Mouse (Mus musculus) macrophage (primary cell): ENCODE results near the gene Gpr137. TPM values are rescaled to one million over a fixed set of nuclear protein-coding genes. Genes with fewer than 3 reads are reported as not detected.

Experiments
- H3K27ac ChIP-seq: fragments of 350-480 bp; formaldehyde crosslinking; 2 replicates; pipeline ENCODE4 v1.9.0; 2021
- H3K36me3 ChIP-seq: fragments of 350-480 bp; formaldehyde crosslinking; 2 replicates; pipeline ENCODE4 v1.9.0; 2021; ENCODE audit errors: inconsistent target
- H3K4me3 ChIP-seq: fragments of 350-480 bp; formaldehyde crosslinking; 2 replicates; pipeline ENCODE4 v1.9.0; 2021; ENCODE audit errors: inconsistent target
- H3K79me2 ChIP-seq: fragments of 350-480 bp; formaldehyde crosslinking; 2 replicates; pipeline ENCODE4 v1.9.0; 2021; ENCODE audit errors: inconsistent target
- WGBS: methylation state at CpG from one replicate; pipeline ENCODE4 v1.1.7; 2026; ENCODE audit warnings: inconsistent platforms; ENCODE audit not compliant: missing documents; 5-methylcytosine and 5-hydroxymethylcytosine counted together
- polyA plus RNA-seq: library from polyadenylated mRNA; stranded (reverse); fragments of 250-400 nt; gene quantifications from 3 replicates; pipeline ENCODE4 v1.2.4, GENCODE M21; 2018; ENCODE audit warnings: inconsistent platforms

Gene Gpr137
- polyA plus RNA-seq, 1 experiment from 2014 or later: 15.6 TPM

DNA sequence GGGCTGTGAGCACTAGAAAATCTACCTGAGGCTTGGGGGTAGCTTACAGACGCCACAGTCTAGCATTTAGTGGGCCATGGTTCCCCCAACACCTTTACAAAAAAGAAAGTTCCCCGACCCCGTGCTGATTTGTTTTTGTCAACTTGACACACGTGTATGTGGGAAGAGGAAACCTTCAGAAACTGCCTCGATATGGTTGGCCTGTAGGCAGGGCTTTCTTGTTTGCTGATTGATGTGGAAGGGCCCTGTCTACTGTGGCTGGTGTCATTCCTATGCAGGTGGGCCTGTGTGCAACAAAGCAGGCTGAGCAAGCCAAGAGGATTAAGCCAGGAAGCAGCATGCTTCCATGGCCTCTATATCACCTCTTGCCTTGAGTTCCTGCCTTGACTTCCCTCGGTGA lies 29.2 kb downstream of the Gpr137 start:
- H3K79me2 ChIP-seq: peaks cover 86% of the 10 kb centered on the region
- peaks cover 28% of the 10 kb centered on the region; the same call in 1 of the 2 replicates for H3K36me3 ChIP-seq
- WGBS: 86% methylated on average over 6 of the region's 6 CpGs
- H3K27ac ChIP-seq: no peak overlapping the region
- H3K4me3 ChIP-seq: no peak overlapping the region

GRCm38 (mm10) chr19:6912205-6912970 lies 29.9 kb downstream of the Gpr137 start:
- H3K36me3 ChIP-seq: peaks cover 28% of the 10 kb centered on the region; the same call in 1 of the 2 replicates
- no peak overlapping the region for H3K27ac ChIP-seq
- H3K4me3 ChIP-seq: no peak overlapping the region
- WGBS: 94% methylated on average over 15 of the region's 15 CpGs
- peaks cover 86% of the 10 kb centered on the region for H3K79me2 ChIP-seq

DNA sequence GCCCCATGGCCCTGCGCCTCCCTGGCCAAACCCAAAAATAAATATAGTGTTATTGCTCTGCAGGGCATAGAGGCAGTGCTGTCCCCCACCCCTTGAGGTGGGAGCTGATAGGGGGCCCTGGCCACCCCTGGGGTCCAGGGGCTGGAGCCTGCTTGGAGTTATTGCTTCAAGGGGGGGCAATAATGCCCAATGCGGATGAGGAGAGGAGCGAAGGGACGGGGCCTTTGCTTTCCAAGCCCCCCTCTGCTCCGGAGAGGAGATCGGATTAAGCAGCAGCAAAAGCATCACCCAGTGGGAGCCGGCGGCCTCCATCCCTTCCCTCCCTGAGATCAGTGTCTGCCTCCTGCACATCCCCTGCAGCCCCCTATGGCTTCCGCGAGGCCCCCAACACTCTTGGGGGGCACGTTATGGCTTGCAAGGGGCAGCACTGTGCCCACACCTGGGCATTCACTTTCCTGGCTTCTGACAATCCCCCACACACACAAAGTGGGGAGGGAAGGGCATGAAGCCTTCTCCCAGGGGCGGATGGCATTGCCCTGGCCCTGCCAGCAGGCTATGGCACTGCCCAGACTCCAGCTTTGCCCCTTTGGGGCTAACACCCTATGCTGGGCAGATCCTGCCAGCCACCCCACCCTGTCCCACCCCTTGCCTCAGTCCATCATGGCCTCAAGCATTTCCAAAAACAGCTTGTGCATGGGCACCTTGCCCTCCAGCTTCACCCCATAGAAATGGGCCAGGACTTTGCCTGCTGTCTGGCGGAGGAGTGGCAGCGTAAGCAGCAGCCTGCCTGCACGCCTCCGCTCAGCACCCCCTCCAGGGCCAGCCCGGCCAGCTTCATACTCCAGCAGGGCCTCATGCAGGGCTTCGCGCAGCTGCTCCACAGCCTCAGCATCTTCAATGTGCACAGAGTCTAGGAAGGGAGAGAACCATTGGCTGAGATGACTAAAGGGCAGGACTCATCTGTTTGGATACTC lies 30.9 kb downstream of the Gpr137 start:
- 88% methylated on average over 18 of the region's 19 CpGs for WGBS
- peak overlapping the region; percentile 21 for H3K27ac ChIP-seq

GRCm38 (mm10) chr19:6910306-6910705 lies 32.0 kb downstream of the Gpr137 start:
- 2% methylated on average over 28 of the region's 30 CpGs for WGBS
- Histone ChIP-seq H3K27ac (peak overlapping the region; percentile 98), H3K36me3 (peaks cover 41% of the 10 kb centered on the region), H3K4me3 (peak overlapping the region; percentile 95), H3K79me2 (peaks cover 73% of the 10 kb centered on the region)

More for the DNA sequence above, 30.9 kb downstream of the Gpr137 start:
- H3K79me2 ChIP-seq: peaks cover 84% of the 10 kb centered on the region
- H3K36me3 ChIP-seq: peaks cover 38% of the 10 kb centered on the region
- H3K4me3 ChIP-seq: peak overlapping the region; percentile 95

DNA sequence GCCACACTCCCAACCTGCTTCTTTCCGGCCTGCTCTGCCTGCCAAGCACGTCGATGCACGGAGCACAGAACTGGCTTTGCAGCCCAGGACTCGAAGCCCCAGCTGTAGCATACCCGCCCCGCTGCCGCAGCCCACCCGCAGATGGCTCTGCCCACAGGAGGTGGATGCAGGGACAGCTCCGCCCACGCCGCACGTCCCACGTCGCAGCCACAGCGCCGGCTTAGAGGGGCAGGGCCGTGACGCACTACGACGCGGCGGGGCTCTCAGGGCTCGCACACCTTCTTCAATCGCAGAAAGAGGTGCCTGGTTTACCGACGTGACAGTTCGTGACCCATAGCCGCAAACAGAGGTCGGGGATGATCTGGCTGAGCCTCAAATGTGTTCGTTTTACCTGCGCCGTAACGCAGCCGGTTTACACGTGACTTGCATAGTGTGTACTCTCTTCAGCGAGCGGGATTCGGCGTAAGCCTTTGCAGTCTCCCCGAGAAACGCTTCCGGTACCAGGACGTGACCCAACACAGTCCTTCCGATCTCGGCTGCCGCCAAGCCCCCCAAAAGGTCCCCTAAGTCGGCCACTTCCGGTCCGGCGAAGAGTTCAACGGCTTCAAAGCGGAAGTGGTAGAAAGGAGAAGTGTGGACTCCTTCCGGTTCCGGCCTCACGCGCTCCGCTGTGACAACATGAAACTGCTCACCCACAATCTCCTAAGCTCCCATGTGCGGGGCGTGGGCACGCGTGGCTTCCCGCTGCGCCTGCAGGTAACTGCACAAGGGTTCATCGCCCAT lies 32.6 kb downstream of the Gpr137 start, which contains the start of the genes Trmt112 and Prdx5:
Gene Trmt112, plus strand, starts transcription at position 192 of the 783 bp plus-strand sequence.
Gene Prdx5, minus strand, starts transcription at position 600 of the 783 bp plus-strand sequence.
- Histone ChIP-seq H3K79me2 (peaks cover 67% of the 10 kb centered on the region), H3K27ac (peak within 1 kb of the TSS; percentile 98), H3K4me3 (peak within 1 kb of the TSS; percentile 95), H3K36me3 (peaks cover 41% of the 10 kb centered on the region)
- WGBS: 1% methylated on average over 59 of the region's 65 CpGs

GRCm38 (mm10) chr19:6909021-6909420 lies 33.3 kb downstream of the Gpr137 start:
- Histone ChIP-seq H3K4me3 (peak overlapping the region; percentile 95), H3K36me3 (peaks cover 36% of the 10 kb centered on the region), H3K79me2 (peaks cover 60% of the 10 kb centered on the region), H3K27ac (peak overlapping the region; percentile 98)
- WGBS: 6% methylated on average over 11 of the region's 11 CpGs

- Histone ChIP-seq H3K27ac (peak overlapping the region; percentile 98), H3K4me3 (peak overlapping the region; percentile 95), H3K79me2 (peaks cover 49% of the 10 kb centered on the region), H3K36me3 (peaks cover 26% of the 10 kb centered on the region)
- WGBS: 48% methylated on average over 7 of the region's 7 CpGs
These were observed 34.3 kb downstream of the Gpr137 start for GRCm38 (mm10) chr19:6907811-6908540.

DNA sequence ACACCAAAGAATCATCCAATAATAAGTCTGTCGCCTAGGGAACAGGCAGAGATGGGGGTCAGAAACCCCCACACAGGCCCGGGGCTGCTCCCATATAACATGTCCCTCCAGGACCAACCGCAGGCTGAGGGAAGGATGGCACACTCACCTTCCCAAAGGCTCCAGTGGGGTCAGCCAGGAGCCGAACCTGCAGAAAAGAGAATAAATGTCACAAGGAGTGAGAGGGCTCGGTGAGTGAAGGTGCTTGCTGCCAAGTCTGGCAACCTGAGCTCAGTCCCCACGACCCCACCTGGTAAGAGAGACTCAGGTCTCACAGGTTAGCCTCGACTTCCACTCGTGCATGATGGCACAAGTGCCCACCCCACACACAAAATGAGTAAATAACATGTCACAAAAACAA lies 35.2 kb downstream of the Gpr137 start:
- H3K4me3 ChIP-seq: no peak overlapping the region
- H3K79me2 ChIP-seq: peaks cover 41% of the 10 kb centered on the region
- H3K27ac ChIP-seq: peak overlapping the region; percentile 98; the same call in 1 of the 2 replicates
- 92% methylated on average over 6 of the region's 8 CpGs for WGBS
- H3K36me3 ChIP-seq: peaks cover 18% of the 10 kb centered on the region

DNA sequence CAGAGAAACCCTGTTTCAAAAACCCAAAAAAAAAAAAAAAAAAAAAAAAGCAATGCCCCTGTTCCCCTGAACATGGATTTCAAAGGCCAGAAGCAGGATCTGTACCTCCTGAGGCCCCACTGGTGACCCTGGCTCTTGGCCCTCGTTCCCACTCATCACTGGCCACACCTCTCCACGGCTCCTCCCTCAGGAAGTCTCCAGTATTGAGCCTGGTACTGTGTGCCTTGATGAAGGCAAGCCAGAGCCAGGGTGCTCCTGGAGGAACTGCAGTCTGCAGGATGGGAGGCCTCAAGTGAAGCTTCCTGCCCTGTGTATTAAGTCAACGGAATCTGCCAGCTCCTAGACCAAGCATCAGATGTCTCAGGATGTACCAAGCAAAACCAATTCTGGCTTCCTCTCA lies 36.1 kb downstream of the Gpr137 start:
- Histone ChIP-seq H3K27ac (no peak overlapping the region), H3K4me3 (no peak overlapping the region), H3K79me2 (peaks cover 32% of the 10 kb centered on the region), H3K36me3 (peaks cover 15% of the 10 kb centered on the region)
- 81% methylated on average over 3 of the region's 3 CpGs for WGBS

GRCm38 (mm10) chr19:6905498-6906159 lies 36.7 kb downstream of the Gpr137 start:
- Histone ChIP-seq H3K4me3 (no peak overlapping the region), H3K27ac (no peak overlapping the region), H3K36me3 (peaks cover 13% of the 10 kb centered on the region), H3K79me2 (peaks cover 28% of the 10 kb centered on the region)
- 90% methylated on average over 7 of the region's 11 CpGs for WGBS

DNA sequence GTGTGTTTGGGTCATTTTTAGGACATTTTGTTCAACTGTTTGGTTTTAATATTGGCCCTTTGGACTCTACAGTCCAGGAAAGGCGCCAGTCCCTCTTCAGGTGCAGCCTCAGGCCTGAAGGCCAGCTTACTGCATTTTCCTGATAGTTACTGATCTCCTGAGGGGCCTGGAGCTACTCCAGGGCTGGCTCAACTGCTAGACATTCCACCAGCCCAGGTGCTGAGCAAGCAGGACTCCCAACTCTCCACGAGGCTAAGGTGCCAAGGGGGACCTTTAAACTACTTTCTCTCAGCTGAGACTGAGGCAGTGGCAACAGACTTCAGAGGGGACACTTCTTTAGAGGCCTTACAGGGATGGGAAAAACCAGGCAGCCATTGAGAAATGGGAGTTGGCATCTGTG lies 37.4 kb downstream of the Gpr137 start:
- 69% methylated on average over 2 of the region's 2 CpGs for WGBS
- H3K79me2 ChIP-seq: peaks cover 28% of the 10 kb centered on the region
- H3K27ac ChIP-seq: no peak overlapping the region
- no peak overlapping the region for H3K4me3 ChIP-seq
- H3K36me3 ChIP-seq: peaks cover 13% of the 10 kb centered on the region

DNA sequence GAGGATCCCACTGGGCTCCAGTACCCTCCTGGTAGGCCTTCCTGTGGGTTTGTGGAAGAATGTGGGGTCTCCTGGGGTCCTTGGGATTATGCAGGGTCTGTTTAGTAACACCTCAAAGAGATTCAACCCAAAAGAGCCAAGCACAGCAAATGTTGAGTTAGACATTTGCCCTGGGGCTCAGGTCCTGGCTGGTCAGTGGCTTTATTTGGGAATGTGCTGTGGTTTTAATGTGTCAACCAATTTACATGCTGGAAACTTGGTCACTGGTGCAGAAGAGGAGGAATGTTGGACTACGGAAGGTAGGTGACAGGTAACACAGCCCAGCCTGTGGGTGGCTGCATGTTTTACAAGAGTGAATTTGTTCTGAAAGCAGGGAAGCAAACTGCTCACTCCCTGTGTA lies 39.2 kb downstream of the Gpr137 start:
- no peak overlapping the region for H3K27ac ChIP-seq
- H3K4me3 ChIP-seq: no peak overlapping the region
- H3K36me3 ChIP-seq: peaks cover 13% of the 10 kb centered on the region
- H3K79me2 ChIP-seq: peaks cover 14% of the 10 kb centered on the region
- WGBS: 81% methylated on average over 1 of the region's 1 CpGs

- Histone ChIP-seq H3K27ac (no peak overlapping the region), H3K4me3 (no peak overlapping the region), H3K79me2 (no peaks in the 10 kb centered on the region), H3K36me3 (no peaks in the 10 kb centered on the region)
- WGBS: 95% methylated on average over 4 of the region's 4 CpGs
These were observed 42.6 kb downstream of the Gpr137 start for GRCm38 (mm10) chr19:6899641-6900040.
